Mouse (Mus musculus) heart, embryonic 11.5 days (tissue): ENCODE measurements around the gene Hdc. TPM values are rescaled to one million over a fixed set of nuclear protein-coding genes. Genes with fewer than 3 reads are reported as not detected.

Source experiments
- ATAC-seq: fragments of 200-750 bp; cut with Nextera tagmentation; replicated peaks from 2 replicates; pipeline ENCODE4 v1.8.0; 2017; ENCODE audit warnings: moderate library complexity; ENCODE audit not compliant: insufficient number of reproducible peaks, low FRiP score, low TSS enrichment
- H3K27ac ChIP-seq: fragments of 300-500 bp; sonication (generic); 2 replicates; pipeline ENCODE4 v1.5.1; 2014; ENCODE audit warnings: mild to moderate bottlenecking, low read depth, low read length
- H3K27me3 ChIP-seq: fragments of 300-500 bp; sonication (generic); 2 replicates; pipeline ENCODE4 v1.6.1; 2014; ENCODE audit warnings: mild to moderate bottlenecking, low read length, mixed read lengths; ENCODE audit not compliant: control insufficient read depth, insufficient read depth
- H3K36me3 ChIP-seq: fragments of 300-500 bp; sonication (generic); 2 replicates; pipeline ENCODE4 v1.6.1; 2014; ENCODE audit warnings: mild to moderate bottlenecking, low read length, moderate library complexity, mixed read lengths; ENCODE audit not compliant: control insufficient read depth, insufficient read depth
- H3K4me1 ChIP-seq: fragments of 300-500 bp; sonication (generic); 2 replicates; pipeline ENCODE4 v1.6.1; 2014; ENCODE audit warnings: low read length; ENCODE audit not compliant: control insufficient read depth, insufficient read depth
- H3K4me2 ChIP-seq: fragments of 300-500 bp; sonication (generic); 2 replicates; pipeline ENCODE4 v1.6.1; 2014; ENCODE audit warnings: mild to moderate bottlenecking, moderate library complexity
- H3K4me3 ChIP-seq: fragments of 300-500 bp; sonication (generic); 2 replicates; pipeline ENCODE4 v1.5.1; 2014; ENCODE audit warnings: low read depth, low read length
- H3K9ac ChIP-seq: fragments of 300-500 bp; sonication (generic); 2 replicates; pipeline ENCODE4 v1.6.1; 2014; ENCODE audit warnings: mild to moderate bottlenecking, low read depth, low read length, moderate library complexity
- H3K9me3 ChIP-seq: fragments of 300-500 bp; sonication (generic); replicated peaks from 2 replicates; pipeline ENCODE4 v1.6.1; 2016; ENCODE audit warnings: low read length; ENCODE audit not compliant: control insufficient read depth
- WGBS: fragments of 180-500 bp; shearing (Covaris S2); extraction: QIAGEN DNeasy Blood & Tissue Kit; methylation state at CpG from one replicate; pipeline ENCODE4 v1.1.7; 2014; ENCODE audit not compliant: insufficient replicate concordance; 5-methylcytosine and 5-hydroxymethylcytosine counted together
- polyA plus RNA-seq: library from polyadenylated mRNA; unstranded; fragments of >200 nt; fragmentation: Nextera tagmentation; extraction: Ambion mirVana; gene quantifications from 2 replicates; pipeline ENCODE4 v1.2.1, GENCODE M21; 2014

Gene Hdc
- polyA plus RNA-seq, 1 experiment from 2014 or later: 4.3 TPM

GRCm38 (mm10) chr2:126551896-126552295 is 67.2 kb downstream of the Hdc start:
- no peak overlapping the region; the same call in 1 of the 2 replicates for H3K4me2 ChIP-seq
- peaks cover 5% of the 10 kb centered on the region; the same call in 1 of the 2 replicates for H3K4me1 ChIP-seq
- WGBS: 22% methylated on average over 5 of the region's 5 CpGs
- ATAC-seq: no peak
- H3K9ac ChIP-seq: no peak overlapping the region
- H3K4me3 ChIP-seq: no peak overlapping the region; the same call in 1 of the 2 replicates
- H3K9me3 ChIP-seq: no peaks in the 10 kb centered on the region
- H3K36me3 ChIP-seq: no peaks in the 10 kb centered on the region
- peaks cover 48% of the 10 kb centered on the region for H3K27me3 ChIP-seq
- no peak overlapping the region for H3K27ac ChIP-seq

- WGBS: 73% methylated on average over 8 of the region's 8 CpGs
- peaks cover 48% of the 10 kb centered on the region for H3K27me3 ChIP-seq
- ATAC-seq: no peak
Measured at GRCm38 (mm10) chr2:126551244-126551890, 67.7 kb downstream of the Hdc start.

GRCm38 (mm10) chr2:126549681-126550080 is 69.4 kb downstream of the Hdc start:
- ATAC-seq: no peak
- Histone ChIP-seq H3K9ac (no peak overlapping the region), H3K4me2 (no peak overlapping the region), H3K36me3 (no peaks in the 10 kb centered on the region), H3K27ac (no peak overlapping the region), H3K4me3 (no peak overlapping the region), H3K4me1 (peaks cover 5% of the 10 kb centered on the region; the same call in 1 of the 2 replicates), H3K27me3 (peaks cover 44% of the 10 kb centered on the region), H3K9me3 (no peaks in the 10 kb centered on the region)
- WGBS: 80% methylated on average over 7 of the region's 7 CpGs

More at GRCm38 (mm10) chr2:126551244-126551890, 67.7 kb downstream of the Hdc start:
- no peak overlapping the region for H3K4me3 ChIP-seq
- no peak overlapping the region for H3K9ac ChIP-seq
- no peaks in the 10 kb centered on the region for H3K36me3 ChIP-seq
- H3K4me1 ChIP-seq: peaks cover 5% of the 10 kb centered on the region; the same call in 1 of the 2 replicates
- H3K27ac ChIP-seq: no peak overlapping the region
- no peak overlapping the region for H3K4me2 ChIP-seq
- no peaks in the 10 kb centered on the region for H3K9me3 ChIP-seq

- Histone ChIP-seq H3K4me3 (no peak overlapping the region), H3K4me2 (no peak overlapping the region), H3K27me3 (peaks cover 14% of the 10 kb centered on the region), H3K9ac (no peak overlapping the region), H3K9me3 (no peaks in the 10 kb centered on the region), H3K36me3 (no peaks in the 10 kb centered on the region), H3K27ac (no peak overlapping the region), H3K4me1 (no peaks in the 10 kb centered on the region)
- 72% methylated on average over 3 of the region's 3 CpGs for WGBS
- no peak for ATAC-seq
Measured at GRCm38 (mm10) chr2:126546392-126546791, 72.7 kb downstream of the Hdc start.

- Histone ChIP-seq H3K9me3 (no peaks in the 10 kb centered on the region), H3K27ac (no peak overlapping the region), H3K4me2 (no peak overlapping the region), H3K4me3 (no peak overlapping the region), H3K4me1 (no peaks in the 10 kb centered on the region), H3K27me3 (peaks cover 4% of the 10 kb centered on the region; the same call in 1 of the 2 replicates), H3K36me3 (no peaks in the 10 kb centered on the region), H3K9ac (no peak overlapping the region)
- 66% methylated on average over 5 of the region's 5 CpGs for WGBS
- ATAC-seq: no peak
Measured at GRCm38 (mm10) chr2:126545297-126545696, 73.8 kb downstream of the Hdc start.

Other genes starting within 250 kb of the Hdc start
- 0.17 and 0.25 TPM in 2 replicates for gene Atp8b4, start 118.6 kb downstream of the Hdc start, polyA plus RNA-seq
- gene Slc27a2, start 66.9 kb downstream of the Hdc start, polyA plus RNA-seq: 0.42 and 1.4 TPM in 2 replicates
- 40.4 and 41.9 TPM in 2 replicates for gene Gabpb1, start 57.0 kb upstream of the Hdc start, polyA plus RNA-seq
- gene Usp8, start 88.0 kb upstream of the Hdc start, polyA plus RNA-seq: 34.3 and 43.6 TPM in 2 replicates
- gene Usp50, start 164.2 kb upstream of the Hdc start, polyA plus RNA-seq: 2.1 and 3.3 TPM in 2 replicates